In genomic region chr4:41506156-41506555, GRCm38 (mm10) we compare ENCODE assay signal across 8 mouse cellular contexts. TPM values are rescaled to one million over a fixed set of nuclear protein-coding genes. Genes with fewer than 3 reads are reported as not detected.
A peak's percentile ranks its signal among the peaks of the same experiment; 100 is the strongest.
DNase-seq lines count a peak whose midpoint lies in the region; ATAC-seq and TF ChIP-seq lines count a peak whose summit lies in the region.

No protein-coding gene starts in this region.

- peak overlapping the region; percentile 65 for H3K4me2 ChIP-seq in intestine, embryonic 14.5 days (ENCODE audit: low read length)
- H3K4me2 ChIP-seq in midbrain, embryonic 15.5 days, result peak overlapping the region; percentile 87

- H3K36me3 ChIP-seq in intestine, embryonic 14.5 days (ENCODE audit: control insufficient read depth, insufficient read depth, low read length), result no peaks in the 10 kb centered on the region
- H3K36me3 ChIP-seq in liver, adult 2 months (ENCODE audit: control insufficient read depth, insufficient read depth, low read length), result no peaks in the 10 kb centered on the region
- H3K36me3 ChIP-seq in midbrain, embryonic 15.5 days (replicated peaks), result no peaks in the 10 kb centered on the region

- H3K27me3 ChIP-seq in cerebellum, adult 2 months (ENCODE audit: control insufficient read depth, insufficient read depth, low read length), result no peaks in the 10 kb centered on the region
- H3K27me3 ChIP-seq in intestine, embryonic 14.5 days (replicated peaks; ENCODE audit: control insufficient read depth, insufficient read depth, low read length), result peaks cover 9% of the 10 kb centered on the region
- H3K27me3 ChIP-seq in liver, adult 2 months (ENCODE audit: control insufficient read depth, insufficient read depth, low read length), result no peaks in the 10 kb centered on the region
- H3K27me3 ChIP-seq in midbrain, embryonic 15.5 days (replicated peaks), result peaks cover 14% of the 10 kb centered on the region; the same call in 1 of the 2 replicates

- peaks cover 3% of the 10 kb centered on the region; the same call in 1 of the 2 replicates for H3K4me1 ChIP-seq in cerebellum, adult 2 months (ENCODE audit: control insufficient read depth, insufficient read depth, low read length)
- H3K4me1 ChIP-seq in intestine, embryonic 14.5 days (replicated peaks; ENCODE audit: control insufficient read depth, insufficient read depth, low read length), result peaks cover 6% of the 10 kb centered on the region; the same call in 1 of the 2 replicates
- H3K4me1 ChIP-seq in liver, adult 2 months (ENCODE audit: control insufficient read depth, insufficient read depth, low read length), result peaks cover 10% of the 10 kb centered on the region; the same call in 1 of the 2 replicates
- peaks cover 33% of the 10 kb centered on the region for H3K4me1 ChIP-seq in midbrain, embryonic 15.5 days

- no peak overlapping the region for H3K27ac ChIP-seq in cerebellum, adult 2 months (ENCODE audit: insufficient read depth, low read length)
- H3K27ac ChIP-seq in gastrocnemius, adult 2 months, result peak overlapping the region; percentile 76
- H3K27ac ChIP-seq in intestine, embryonic 14.5 days (ENCODE audit: low read depth), result no peak overlapping the region
- H3K27ac ChIP-seq in liver, adult 2 months (replicated peaks; ENCODE audit: insufficient read depth, low read depth, low read length), result no peak overlapping the region
- peak overlapping the region; percentile 75; the same call in 1 of the 2 replicates for H3K27ac ChIP-seq in midbrain, embryonic 15.5 days

- peak; percentile 54 for DNase-seq in ovary, postnatal 36 days (ENCODE audit: low spot score)
- DNase-seq in ovary, postnatal 10 days (ENCODE audit: low spot score), result no peak
- peak; percentile 60 for DNase-seq in cerebellum, adult 2 months
- peak; percentile 78 for DNase-seq in gastrocnemius, adult 2 months
- DNase-seq in intestine, embryonic 14.5 days (ENCODE audit: low spot score), result no peak
- no peak for DNase-seq in liver, adult 2 months (ENCODE audit: extremely low read depth, low read depth, low spot score)
- peak; percentile 46 for DNase-seq in thymus, postnatal 14 days

- peak; percentile 52 for TF ChIP-seq CTCF in cerebellum, adult 2 months (IDR thresholded peaks at IDR 0.05; ENCODE audit: borderline replicate concordance, insufficient read depth, low read depth, low read length)
- peak; percentile 77 for TF ChIP-seq CTCF in gastrocnemius, adult 2 months (IDR thresholded peaks at IDR 0.05)
- TF ChIP-seq CTCF in liver, adult 2 months (IDR thresholded peaks at IDR 0.05; ENCODE audit: low read depth, low read length), result peak; percentile 75

- H3K79me2 ChIP-seq in liver, adult 2 months (ENCODE audit: control insufficient read depth, insufficient read depth, low read length), result peaks cover 2% of the 10 kb centered on the region; the same call in 1 of the 2 replicates

- intact Hi-C loops in gastrocnemius, adult 2 months (cut with DNase I), result no loop called here

- no peaks in the 10 kb centered on the region for H3K9me3 ChIP-seq in intestine, embryonic 14.5 days (ENCODE audit: control insufficient read depth, low read length)
- H3K9me3 ChIP-seq in midbrain, embryonic 15.5 days, result no peaks in the 10 kb centered on the region

- ATAC-seq in intestine, embryonic 14.5 days (replicated peaks; ENCODE audit: low FRiP score, low TSS enrichment, low read depth), result no peak
- no peak for ATAC-seq in midbrain, embryonic 15.5 days (replicated peaks)

- WGBS in cerebellum, adult 2 months, result 17% methylated on average over 13 of the region's 13 CpGs
- 14% methylated on average over 13 of the region's 13 CpGs for WGBS in intestine, embryonic 14.5 days
- 15% methylated on average over 13 of the region's 13 CpGs for WGBS in liver, adult 2 months
- 7% methylated on average over 13 of the region's 13 CpGs for WGBS in midbrain, embryonic 15.5 days

- H3K9ac ChIP-seq in intestine, embryonic 14.5 days (ENCODE audit: low read length), result no peak overlapping the region
- H3K9ac ChIP-seq in liver, adult 2 months (ENCODE audit: low read depth, low read length), result no peak overlapping the region
- H3K9ac ChIP-seq in midbrain, embryonic 15.5 days, result no peak overlapping the region

- TF ChIP-seq POLR2A in cerebellum, adult 2 months (IDR thresholded peaks at IDR 0.05; ENCODE audit: borderline replicate concordance, insufficient read depth, low read length), result no peak
- TF ChIP-seq POLR2A in liver, adult 2 months (IDR thresholded peaks at IDR 0.05; ENCODE audit: extremely low read depth, insufficient read depth, low read length), result no peak

- peak overlapping the region; percentile 71 for H3K4me3 ChIP-seq in cerebellum, adult 2 months (replicated peaks; ENCODE audit: insufficient read depth, low read depth, low read length)
- H3K4me3 ChIP-seq in gastrocnemius, adult 2 months, result peak overlapping the region; percentile 70
- no peak overlapping the region for H3K4me3 ChIP-seq in intestine, embryonic 14.5 days (ENCODE audit: low read depth, low read length)
- H3K4me3 ChIP-seq in liver, adult 2 months (ENCODE audit: insufficient read depth, low read depth, low read length), result no peak overlapping the region
- no peak overlapping the region for H3K4me3 ChIP-seq in midbrain, embryonic 15.5 days

RNA-seq across cellular contexts. Expression of gene AI464131, which starts 3.3 kb away (rescaled TPM):
- polyA plus RNA-seq in cerebellum, adult 2 months (2012; rRNA removed), result 18.6 and 19.9 TPM in 2 replicates
- total RNA-seq in gastrocnemius, adult 2 months (2021), result 10 to 100 TPM; 75.0 to 87.5 TPM
- polyA plus RNA-seq in intestine, embryonic 14.5 days (2014; fragmentation: Nextera tagmentation; extraction: Ambion mirVana), result 6.1 and 6.9 TPM in 2 replicates
- 15.9 and 21.7 TPM in 2 replicates for total RNA-seq in liver, adult 2 months (2014; rRNA removed)
- 27.9 and 28.9 TPM in 2 replicates for polyA plus RNA-seq in liver, adult 2 months (2012; rRNA removed)
- 6.3 and 8.9 TPM in 2 replicates for polyA plus RNA-seq in midbrain, embryonic 15.5 days (2015; fragmentation: Nextera tagmentation; extraction: Ambion mirVana)

RNA-seq across cellular contexts. Expression of gene 1110017D15Rik, which starts 11.0 kb away (rescaled TPM):
- 4.3 and 6.4 TPM in 2 replicates for polyA plus RNA-seq in cerebellum, adult 2 months (2012; rRNA removed)
- under 1 TPM in 1 of 2 experiments, not detected in 1; 0.67 TPM for total RNA-seq in gastrocnemius, adult 2 months (2021)
- 0.61 and 0.83 TPM in 2 replicates for polyA plus RNA-seq in intestine, embryonic 14.5 days (2014; fragmentation: Nextera tagmentation; extraction: Ambion mirVana)
- total RNA-seq in liver, adult 2 months (2014; rRNA removed), result not detected in 2 replicates
- polyA plus RNA-seq in liver, adult 2 months (2012; rRNA removed), result 0.24 TPM in 1 of 2 replicates, not detected in the other
- polyA plus RNA-seq in midbrain, embryonic 15.5 days (2015; fragmentation: Nextera tagmentation; extraction: Ambion mirVana), result 13.8 and 15.5 TPM in 2 replicates

RNA-seq across cellular contexts. Expression of gene Nudt2, which starts 41.2 kb away (rescaled TPM):
- polyA plus RNA-seq in cerebellum, adult 2 months (2012; rRNA removed), result 47.7 and 47.9 TPM in 2 replicates
- total RNA-seq in gastrocnemius, adult 2 months (2021), result 10 to 100 TPM; 22.7 to 27.6 TPM
- 57.7 and 58.7 TPM in 2 replicates for polyA plus RNA-seq in intestine, embryonic 14.5 days (2014; fragmentation: Nextera tagmentation; extraction: Ambion mirVana)
- total RNA-seq in liver, adult 2 months (2014; rRNA removed), result 33.0 and 33.9 TPM in 2 replicates
- 18.3 and 18.6 TPM in 2 replicates for polyA plus RNA-seq in liver, adult 2 months (2012; rRNA removed)
- polyA plus RNA-seq in midbrain, embryonic 15.5 days (2015; fragmentation: Nextera tagmentation; extraction: Ambion mirVana), result 65.1 and 66.3 TPM in 2 replicates

RNA-seq across cellular contexts. Expression of gene Kif24, which starts 41.5 kb away (rescaled TPM):
- 0.39 and 0.57 TPM in 2 replicates for polyA plus RNA-seq in cerebellum, adult 2 months (2012; rRNA removed)
- under 1 TPM; 0.31 to 0.33 TPM for total RNA-seq in gastrocnemius, adult 2 months (2021)
- polyA plus RNA-seq in intestine, embryonic 14.5 days (2014; fragmentation: Nextera tagmentation; extraction: Ambion mirVana), result 5.9 and 7.4 TPM in 2 replicates
- 0.37 and 0.94 TPM in 2 replicates for total RNA-seq in liver, adult 2 months (2014; rRNA removed)
- polyA plus RNA-seq in liver, adult 2 months (2012; rRNA removed), result 0.27 and 0.43 TPM in 2 replicates
- polyA plus RNA-seq in midbrain, embryonic 15.5 days (2015; fragmentation: Nextera tagmentation; extraction: Ambion mirVana), result 3.0 and 3.3 TPM in 2 replicates

Comparison
In these comparisons a context has a peak if more than half of its experiments do, and no peak if none do; other contexts are left out.
1. DNase-seq: peak in ovary, postnatal 36 days (single experiment), cerebellum, adult 2 months (2 of 2), gastrocnemius, adult 2 months (single experiment) and thymus, postnatal 14 days (single experiment); none in ovary, postnatal 10 days (single experiment), intestine, embryonic 14.5 days (single experiment) and liver, adult 2 months (single experiment).
2. H3K27ac ChIP-seq: peak in gastrocnemius, adult 2 months (single experiment) and midbrain, embryonic 15.5 days (single experiment); none in cerebellum, adult 2 months (single experiment), intestine, embryonic 14.5 days (single experiment) and liver, adult 2 months (single experiment).
3. H3K4me3 ChIP-seq: peak in cerebellum, adult 2 months (single experiment) and gastrocnemius, adult 2 months (single experiment); none in intestine, embryonic 14.5 days (single experiment), liver, adult 2 months (single experiment) and midbrain, embryonic 15.5 days (single experiment).
4. Peak in every context shown above with its lines, with median percentiles within 50 percentile points of each other: CTCF ChIP-seq.